Mouse (Mus musculus): ENCODE measurements around the gene Pecam1. TPM values are rescaled to one million over a fixed set of nuclear protein-coding genes. Genes with fewer than 3 reads are reported as not detected.
"Not testable (repeated sequence)": the region's sequence is repeated elsewhere in the genome, so short reads cannot be mapped to it uniquely, and the experiment has no call there.

Pecam1 gene
- polyA plus RNA-seq, 1 experiment from 2014 or later: 17.4 TPM

GRCm38 (mm10) chr11:106642966-106643637 lies 107.3 kb downstream of the Pecam1 start:
- H3K27ac ChIP-seq: no peak overlapping the region
- no peak overlapping the region for H3K9ac ChIP-seq
- H3K27me3 ChIP-seq: peaks cover 19% of the 10 kb centered on the region; the same call in 1 of the 2 replicates
- H3K4me3 ChIP-seq: no peak overlapping the region
- H3K4me2 ChIP-seq: no peak overlapping the region
- H3K9me3 ChIP-seq: no peaks in the 10 kb centered on the region
- 85% methylated on average over 8 of the region's 8 CpGs for WGBS
- no peak for ATAC-seq (ENCODE audit: low FRiP score)
- peaks cover 12% of the 10 kb centered on the region for H3K4me1 ChIP-seq (replicated peaks)
- H3K36me3 ChIP-seq: no peaks in the 10 kb centered on the region

- Histone ChIP-seq H3K27ac (no peak overlapping the region), H3K36me3 (no peaks in the 10 kb centered on the region), H3K9ac (no peak overlapping the region), H3K27me3 (peaks cover 19% of the 10 kb centered on the region; the same call in 1 of the 2 replicates), H3K4me3 (no peak overlapping the region), H3K4me1 (replicated peaks) (peaks cover 16% of the 10 kb centered on the region), H3K9me3 (no peaks in the 10 kb centered on the region), H3K4me2 (no peak overlapping the region)
- no peak for ATAC-seq (ENCODE audit: low FRiP score)
- WGBS: 78% methylated on average over 1 of the region's 1 CpGs
Measured at GRCm38 (mm10) chr11:106641580-106641979, 108.8 kb downstream of the Pecam1 start.

GRCm38 (mm10) chr11:106640059-106640458 lies 110.4 kb downstream of the Pecam1 start:
- Histone ChIP-seq H3K4me1 (replicated peaks) (peaks cover 16% of the 10 kb centered on the region), H3K27me3 (peaks cover 19% of the 10 kb centered on the region; the same call in 1 of the 2 replicates), H3K4me2 (no peak overlapping the region), H3K9ac (no peak overlapping the region), H3K36me3 (no peaks in the 10 kb centered on the region), H3K27ac (no peak overlapping the region), H3K9me3 (no peaks in the 10 kb centered on the region), H3K4me3 (no peak overlapping the region)
- ATAC-seq (ENCODE audit: low FRiP score): no peak
- WGBS: 23% methylated on average over 9 of the region's 9 CpGs

GRCm38 (mm10) chr11:106639356-106639692 lies 111.1 kb downstream of the Pecam1 start:
- ATAC-seq (ENCODE audit: low FRiP score): no peak
- Histone ChIP-seq H3K9ac (no peak overlapping the region), H3K27me3 (peaks cover 19% of the 10 kb centered on the region; the same call in 1 of the 2 replicates), H3K9me3 (no peaks in the 10 kb centered on the region), H3K4me1 (replicated peaks) (peaks cover 16% of the 10 kb centered on the region), H3K4me2 (no peak overlapping the region), H3K4me3 (no peak overlapping the region), H3K27ac (no peak overlapping the region), H3K36me3 (no peaks in the 10 kb centered on the region)
- 23% methylated on average over 5 of the region's 5 CpGs for WGBS

GRCm38 (mm10) chr11:106638551-106639355 lies 111.7 kb downstream of the Pecam1 start:
- no peaks in the 10 kb centered on the region for H3K9me3 ChIP-seq
- H3K9ac ChIP-seq: no peak overlapping the region
- H3K27me3 ChIP-seq: peaks cover 19% of the 10 kb centered on the region; the same call in 1 of the 2 replicates
- no peaks in the 10 kb centered on the region for H3K36me3 ChIP-seq
- H3K4me2 ChIP-seq: no peak overlapping the region
- peaks cover 16% of the 10 kb centered on the region for H3K4me1 ChIP-seq (replicated peaks)
- ATAC-seq (ENCODE audit: low FRiP score): no peak
- no peak overlapping the region for H3K4me3 ChIP-seq
- WGBS: 36% methylated on average over 9 of the region's 9 CpGs
- H3K27ac ChIP-seq: no peak overlapping the region

GRCm38 (mm10) chr11:106637754-106638153 lies 112.7 kb downstream of the Pecam1 start:
- ATAC-seq (ENCODE audit: low FRiP score): no peak
- Histone ChIP-seq H3K9me3 (peaks cover under 1% of the 10 kb centered on the region; the same call in 1 of the 2 replicates), H3K36me3 (no peaks in the 10 kb centered on the region), H3K27ac (no peak overlapping the region), H3K4me2 (no peak overlapping the region), H3K4me1 (replicated peaks) (peaks cover 16% of the 10 kb centered on the region), H3K4me3 (no peak overlapping the region), H3K9ac (no peak overlapping the region), H3K27me3 (peaks cover 19% of the 10 kb centered on the region; the same call in 1 of the 2 replicates)
- 13% methylated on average over 7 of the region's 7 CpGs for WGBS

- 68% methylated on average over 2 of the region's 2 CpGs for WGBS
- Histone ChIP-seq H3K27ac (no peak overlapping the region), H3K4me3 (no peak overlapping the region), H3K9me3 (peaks cover 7% of the 10 kb centered on the region; the same call in 1 of the 2 replicates), H3K9ac (no peak overlapping the region), H3K4me1 (replicated peaks) (peaks cover 16% of the 10 kb centered on the region), H3K36me3 (no peaks in the 10 kb centered on the region), H3K27me3 (peaks cover 17% of the 10 kb centered on the region; the same call in 1 of the 2 replicates), H3K4me2 (no peak overlapping the region)
- ATAC-seq (ENCODE audit: low FRiP score): no peak
Measured at GRCm38 (mm10) chr11:106635946-106636345, 114.5 kb downstream of the Pecam1 start.

- not testable (repeated sequence) for H3K27ac ChIP-seq; H3K4me2 ChIP-seq; H3K9me3 ChIP-seq; H3K36me3 ChIP-seq; H3K27me3 ChIP-seq; H3K9ac ChIP-seq; ATAC-seq (ENCODE audit: low FRiP score); H3K4me3 ChIP-seq
- H3K4me1 ChIP-seq (replicated peaks): peaks cover 10% of the 10 kb centered on the region
- 92% methylated on average over 3 of the region's 3 CpGs for WGBS
Measured at GRCm38 (mm10) chr11:106634175-106634574, 116.3 kb downstream of the Pecam1 start.

GRCm38 (mm10) chr11:106633456-106633855 lies 117.0 kb downstream of the Pecam1 start:
- Histone ChIP-seq H3K36me3 (no peaks in the 10 kb centered on the region), H3K4me2 (no peak overlapping the region), H3K27ac (no peak overlapping the region), H3K9ac (no peak overlapping the region), H3K27me3 (0 out of 2 replicates have a peak, but pooled peaks cover under 1% of the 10 kb centered on the region), H3K9me3 (peaks cover 7% of the 10 kb centered on the region; the same call in 1 of the 2 replicates), H3K4me3 (no peak overlapping the region), H3K4me1 (replicated peaks) (peaks cover 3% of the 10 kb centered on the region; the same call in 1 of the 2 replicates)
- WGBS: 93% methylated on average over 2 of the region's 2 CpGs
- ATAC-seq (ENCODE audit: low FRiP score): no peak

- H3K36me3 ChIP-seq: no peaks in the 10 kb centered on the region
- no peak overlapping the region for H3K4me2 ChIP-seq
- H3K4me3 ChIP-seq: no peak overlapping the region
- ATAC-seq (ENCODE audit: low FRiP score): no peak
- H3K27me3 ChIP-seq: no peaks in the 10 kb centered on the region
- H3K9ac ChIP-seq: no peak overlapping the region
- peaks cover 6% of the 10 kb centered on the region; the same call in 1 of the 2 replicates for H3K9me3 ChIP-seq
- WGBS: 20% methylated on average over 6 of the region's 6 CpGs
- H3K27ac ChIP-seq: no peak overlapping the region
- H3K4me1 ChIP-seq (replicated peaks): no peaks in the 10 kb centered on the region
Measured at GRCm38 (mm10) chr11:106627692-106628091, 122.7 kb downstream of the Pecam1 start.

- Histone ChIP-seq H3K27me3 (no peaks in the 10 kb centered on the region), H3K4me1 (replicated peaks) (no peaks in the 10 kb centered on the region), H3K9ac (no peak overlapping the region), H3K4me2 (no peak overlapping the region), H3K36me3 (no peaks in the 10 kb centered on the region), H3K27ac (no peak overlapping the region), H3K4me3 (no peak overlapping the region), H3K9me3 (no peaks in the 10 kb centered on the region)
- WGBS: 51% methylated on average over 3 of the region's 3 CpGs
- ATAC-seq (ENCODE audit: low FRiP score): no peak
Measured at GRCm38 (mm10) chr11:106625577-106625976, 124.9 kb downstream of the Pecam1 start.

- Histone ChIP-seq H3K4me2 (no peak overlapping the region), H3K4me3 (no peak overlapping the region), H3K9me3 (no peaks in the 10 kb centered on the region), H3K36me3 (no peaks in the 10 kb centered on the region), H3K27me3 (no peaks in the 10 kb centered on the region), H3K9ac (no peak overlapping the region), H3K4me1 (replicated peaks) (no peaks in the 10 kb centered on the region), H3K27ac (no peak overlapping the region)
- ATAC-seq (ENCODE audit: low FRiP score): no peak
- 82% methylated on average over 2 of the region's 2 CpGs for WGBS
Measured at GRCm38 (mm10) chr11:106623629-106624028, 126.8 kb downstream of the Pecam1 start.

All from hindbrain, embryonic 13.5 days (tissue).